Mouse (Mus musculus): Measurements from ENCODE around the gene Fam53a. TPM values are rescaled to one million over a fixed set of nuclear protein-coding genes. Genes with fewer than 3 reads are reported as not detected.
A peak's percentile ranks its signal among the peaks of the same experiment; 100 is the strongest.

The Fam53a gene
- polyA plus RNA-seq, 1 experiment from 2014 or later = 48.0 TPM

DNA sequence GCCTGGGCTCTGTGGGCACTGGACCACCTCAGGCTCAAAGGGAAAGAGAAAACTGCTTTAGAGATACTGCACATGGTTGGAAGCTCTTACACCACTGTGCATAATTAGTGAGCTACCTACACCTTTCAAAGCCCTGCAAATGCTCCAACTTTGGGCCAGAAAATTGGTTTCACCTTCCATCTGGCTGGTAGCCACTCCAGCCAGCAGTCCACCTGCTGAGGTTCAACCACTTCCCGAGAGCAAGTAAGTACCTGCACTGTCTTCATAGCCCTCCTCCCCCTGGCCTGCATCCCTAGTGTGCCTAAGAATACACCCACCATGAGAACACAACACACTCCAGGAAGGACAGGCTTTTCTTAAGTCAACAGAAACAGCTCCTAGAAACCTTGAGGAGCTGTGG is 17.6 kb downstream of the Fam53a start:
- DNase-seq (ENCODE audit: low read depth, low spot score) (no peak), ATAC-seq (no peak)
- TF ChIP-seq CTCF (IDR thresholded peaks at IDR 0.05) = no peak
- in situ Hi-C loops (cut with MboI; ENCODE audit: low pct_unique_long_range_greater_than_20kb) = no loop called here
- H3K27me3 ChIP-seq = no peaks in the 10 kb centered on the region
- POLR2A ChIA-PET = no interaction called here
- CTCF ChIA-PET = interaction anchor here (1.1 to 1.4 kb wide), 2 partner anchors 12 to 16 kb away, joined by 3 to 4 read pairs; no protein-coding TSS in a partner anchor

DNA sequence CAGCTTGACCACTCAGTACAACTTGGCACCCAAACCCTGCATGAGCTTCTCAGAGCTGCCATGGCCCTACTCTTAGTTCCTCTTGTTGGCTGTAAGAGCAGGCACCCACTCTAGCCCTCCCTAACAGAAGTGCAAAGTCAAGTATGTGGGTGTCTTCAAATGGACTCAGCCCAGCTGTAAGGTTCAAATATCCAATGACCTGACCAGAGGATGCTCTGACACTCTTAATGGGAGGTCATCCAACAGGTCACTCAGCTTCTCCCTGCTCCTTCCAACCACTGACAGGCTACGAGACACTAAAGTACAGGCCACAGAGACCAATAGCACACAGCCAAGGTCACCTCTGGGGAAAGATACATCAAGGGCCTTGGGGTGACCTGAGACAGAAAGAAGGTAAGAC is 20.2 kb downstream of the Fam53a start:
- CTCF ChIA-PET = no interaction called here
- no peak for ATAC-seq
- H3K27me3 ChIP-seq = no peaks in the 10 kb centered on the region
- no peak for DNase-seq (ENCODE audit: low read depth, low spot score)
- POLR2A ChIA-PET = no interaction called here
- no peak for TF ChIP-seq CTCF (IDR thresholded peaks at IDR 0.05)
- in situ Hi-C loops (cut with MboI; ENCODE audit: low pct_unique_long_range_greater_than_20kb) = no loop called here

DNA sequence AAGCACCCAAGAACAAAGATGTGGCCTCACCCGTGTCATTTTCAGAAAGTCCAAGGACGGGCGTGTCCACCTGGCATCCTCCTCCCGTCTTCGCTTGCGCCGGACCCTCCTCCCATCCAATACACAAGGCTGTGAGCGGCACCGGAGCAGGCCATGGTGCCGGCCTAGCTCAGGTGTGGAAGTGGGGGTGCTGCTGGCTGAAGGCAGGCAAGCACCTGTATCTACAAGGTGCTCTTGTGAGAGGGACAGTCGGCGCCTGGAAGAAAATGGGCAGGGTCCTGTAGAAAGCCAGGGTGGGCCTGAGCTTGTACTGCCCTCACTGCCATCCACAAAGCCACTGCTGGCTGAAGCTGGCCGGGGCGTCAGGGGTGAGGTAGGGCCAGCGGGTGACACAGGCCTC is 22.0 kb downstream of the Fam53a start:
- TF ChIP-seq CTCF (IDR thresholded peaks at IDR 0.05) = no peak
- CTCF ChIA-PET = interaction anchor here (1.0 to 1.4 kb wide), 2 partner anchors 14 to 18 kb away, joined by 3 to 4 read pairs; no protein-coding TSS in a partner anchor
- no peak for ATAC-seq
- no peaks in the 10 kb centered on the region for H3K27me3 ChIP-seq
- POLR2A ChIA-PET = interaction anchor here (1.2 kb wide), 1 partner anchor 47 kb away, joined by 5 read pairs; no protein-coding TSS in a partner anchor
- in situ Hi-C loops (cut with MboI; ENCODE audit: low pct_unique_long_range_greater_than_20kb) = no loop called here
- no peak for DNase-seq (ENCODE audit: low read depth, low spot score)

DNA sequence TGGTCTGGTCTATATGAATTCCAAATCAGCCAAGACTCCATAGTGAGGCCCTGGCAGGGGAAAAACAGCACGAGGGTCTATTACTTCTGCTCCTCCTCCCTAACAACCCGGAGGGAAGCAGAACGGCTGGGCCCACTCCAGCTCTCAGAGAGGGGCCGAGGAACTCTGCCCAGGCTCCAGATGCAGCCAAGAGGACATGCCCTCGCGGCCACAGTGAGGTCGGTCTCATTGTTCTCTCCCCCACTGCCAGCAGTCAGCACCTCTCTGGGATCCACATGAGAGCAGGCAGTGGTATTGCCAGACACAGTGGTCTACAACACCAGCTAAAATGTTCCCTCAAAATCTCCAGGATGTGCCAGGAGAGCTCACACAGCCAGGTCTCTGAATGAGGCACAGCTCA is 22.8 kb downstream of the Fam53a start:
- in situ Hi-C loops (cut with MboI; ENCODE audit: low pct_unique_long_range_greater_than_20kb) = no loop called here
- ChIA-PET CTCF (interaction anchor here (1.4 kb wide), 1 partner anchor 17 kb away, joined by 4 read pairs; no protein-coding TSS in a partner anchor), POLR2A (interaction anchor here (1.2 kb wide), 1 partner anchor 48 kb away, joined by 5 read pairs; no protein-coding TSS in a partner anchor)
- H3K27me3 ChIP-seq = no peaks in the 10 kb centered on the region
- TF ChIP-seq CTCF (IDR thresholded peaks at IDR 0.05) = no peak
- DNase-seq (ENCODE audit: low read depth, low spot score) (no peak), ATAC-seq (no peak)

DNA sequence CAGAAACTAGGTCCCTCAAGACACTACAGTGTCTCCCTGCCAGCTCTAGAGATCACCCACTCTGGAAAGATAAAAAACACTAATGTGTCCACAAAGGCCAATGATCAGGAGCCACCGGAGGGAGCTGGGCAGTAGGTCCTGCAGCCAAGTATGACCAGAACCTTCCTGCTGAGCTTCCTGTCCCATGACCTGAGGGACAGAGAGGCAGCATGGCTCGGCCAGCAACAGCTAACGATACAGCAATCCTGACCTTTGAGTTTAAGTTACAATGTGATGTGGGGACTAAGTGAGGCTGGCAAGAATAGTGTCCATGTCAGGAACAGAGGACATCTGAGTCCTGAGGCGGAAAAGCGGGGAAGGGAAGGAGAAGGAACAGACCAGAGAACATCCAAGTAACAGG is 24.1 kb downstream of the Fam53a start:
- ATAC-seq (no peak), DNase-seq (ENCODE audit: low read depth, low spot score) (no peak)
- in situ Hi-C loops (cut with MboI; ENCODE audit: low pct_unique_long_range_greater_than_20kb) = no loop called here
- ChIA-PET CTCF (no interaction called here), POLR2A (no interaction called here)
- no peak for TF ChIP-seq CTCF (IDR thresholded peaks at IDR 0.05)
- H3K27me3 ChIP-seq = no peaks in the 10 kb centered on the region

DNA sequence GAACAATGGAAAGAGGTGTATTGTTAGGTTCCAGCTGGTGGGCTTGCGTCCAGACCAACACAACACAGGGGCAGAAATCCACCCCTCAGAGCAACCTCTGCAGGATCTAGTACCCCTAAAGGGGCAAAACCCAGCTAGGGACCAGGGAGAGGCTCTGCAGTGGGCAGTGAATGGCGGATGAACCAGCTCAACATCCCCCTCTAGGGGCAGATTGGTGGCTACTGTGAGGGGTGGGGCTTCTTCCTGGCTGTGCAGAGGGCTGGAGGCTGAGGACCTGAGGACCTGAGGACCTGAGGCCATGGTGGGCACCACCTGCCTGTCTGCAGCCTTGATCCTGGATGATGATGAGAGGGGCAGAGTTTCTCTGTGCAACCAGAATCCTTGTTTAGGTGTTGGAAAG is 35.8 kb downstream of the Fam53a start:
- in situ Hi-C loops (cut with MboI; ENCODE audit: low pct_unique_long_range_greater_than_20kb) = no loop called here
- ChIA-PET POLR2A (no interaction called here), CTCF (interaction anchor here (1.0 to 1.5 kb wide), 6 partner anchors 14 to 200 kb away, joined by 3 to 4 read pairs (median 3); no protein-coding TSS in a partner anchor)
- no peak for ATAC-seq
- H3K27me3 ChIP-seq = no peaks in the 10 kb centered on the region
- TF ChIP-seq CTCF (IDR thresholded peaks at IDR 0.05) = no peak
- DNase-seq (ENCODE audit: low read depth, low spot score) = no peak

DNA sequence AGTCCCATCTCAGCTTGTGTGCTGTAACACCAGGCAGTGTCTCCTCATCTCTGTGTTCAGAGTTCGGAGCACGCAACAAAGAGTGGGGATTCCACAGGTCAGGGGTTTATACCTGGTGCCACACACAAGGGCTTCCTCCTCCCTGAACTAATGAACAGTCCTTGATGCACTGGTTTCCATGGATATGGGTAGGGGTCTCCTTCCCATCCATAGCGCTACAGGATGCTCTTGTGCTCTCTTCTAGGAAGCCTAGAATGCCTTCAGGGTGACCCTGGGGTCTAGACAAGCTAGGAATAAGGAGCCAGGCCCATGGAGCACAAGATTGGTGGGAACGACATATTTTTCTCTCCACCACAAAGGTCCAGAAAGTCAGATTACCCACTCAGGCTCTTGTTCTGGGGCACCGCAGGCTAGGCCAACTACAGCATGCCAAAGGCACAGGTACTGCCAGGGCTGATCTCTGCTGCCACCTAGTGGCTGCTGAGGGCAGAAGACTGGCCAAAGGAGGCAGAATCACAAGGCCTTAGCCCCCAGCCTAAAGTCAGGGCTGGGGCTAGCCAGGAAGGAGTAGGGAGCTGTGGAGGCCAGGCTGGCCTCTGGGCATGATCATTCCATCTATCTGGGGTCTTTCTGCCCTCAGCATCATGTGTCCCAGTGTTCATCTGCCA is 40.1 kb downstream of the Fam53a start:
- CTCF ChIA-PET = interaction anchor here (0.8 to 1.7 kb wide), 4 partner anchors 16 to 195 kb away, joined by 3 to 4 read pairs (median 4); no protein-coding TSS in a partner anchor
- in situ Hi-C loops (cut with MboI; ENCODE audit: low pct_unique_long_range_greater_than_20kb) = no loop called here

DNA sequence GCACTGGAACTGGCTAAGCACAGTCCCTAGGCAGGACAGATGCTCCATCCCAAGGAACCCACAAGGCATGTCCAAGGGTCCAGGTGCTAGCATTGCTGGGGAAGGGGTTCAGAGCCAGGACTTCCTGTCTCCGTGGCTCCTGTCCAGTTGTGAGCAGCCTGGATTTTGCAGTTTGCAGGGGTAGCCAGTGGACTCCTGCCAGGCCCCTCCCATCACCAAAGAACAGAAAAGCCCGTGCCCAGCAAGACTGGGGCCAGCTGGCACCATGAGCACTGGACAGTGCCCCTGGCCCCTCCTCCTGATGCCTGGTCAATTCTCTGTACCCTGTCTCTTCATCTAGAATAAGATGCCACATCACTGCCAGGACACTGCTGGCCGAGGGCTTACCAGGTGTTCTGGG is 41.4 kb downstream of the Fam53a start:
- ATAC-seq = no peak
- ChIA-PET POLR2A (no interaction called here), CTCF (no interaction called here)

More for the DNA sequence above, 40.1 kb downstream of the Fam53a start:
- DNase-seq (ENCODE audit: low read depth, low spot score) (no peak), ATAC-seq (peak; percentile 69)
- TF ChIP-seq CTCF (IDR thresholded peaks at IDR 0.05) = peak; percentile 97
- POLR2A ChIA-PET = no interaction called here
- no peaks in the 10 kb centered on the region for H3K27me3 ChIP-seq

DNA sequence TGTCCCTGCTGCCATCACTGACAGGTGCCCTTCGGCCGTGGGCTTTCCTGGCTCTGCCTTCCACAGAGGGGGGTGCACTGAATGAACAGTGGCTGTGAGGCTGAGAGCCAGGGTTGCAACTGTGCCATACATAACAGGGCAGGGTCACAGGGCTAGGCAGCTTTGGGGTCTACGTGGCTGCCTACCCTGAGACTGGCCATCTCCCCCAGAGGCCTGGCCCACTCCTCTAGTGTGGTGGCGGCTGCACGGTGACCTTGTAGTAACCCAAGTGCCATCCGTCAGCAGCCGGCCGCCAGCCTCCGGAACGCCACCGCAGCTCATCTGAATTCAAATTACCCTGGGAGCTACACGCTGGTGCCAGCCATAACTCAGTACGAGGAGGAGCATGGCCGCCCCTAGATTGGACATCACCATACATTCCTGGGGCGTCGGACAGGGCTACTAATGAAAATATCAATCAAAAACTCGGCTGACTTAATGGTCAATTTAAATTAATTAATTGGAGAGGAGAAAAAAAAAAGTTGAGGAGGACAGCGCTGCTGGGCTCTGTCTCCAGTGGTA is 41.9 kb downstream of the Fam53a start:
- POLR2A ChIA-PET = interaction anchor here (0.6 kb wide), 1 partner anchor 351 kb away, joined by 3 read pairs; no protein-coding TSS in a partner anchor
- H3K27me3 ChIP-seq = no peaks in the 10 kb centered on the region
- TF ChIP-seq CTCF (IDR thresholded peaks at IDR 0.05) = no peak
- CTCF ChIA-PET = no interaction called here
- DNase-seq (ENCODE audit: low read depth, low spot score) = no peak
- in situ Hi-C loops (cut with MboI; ENCODE audit: low pct_unique_long_range_greater_than_20kb) = no loop called here
- ATAC-seq = no peak

More for the DNA sequence above, 41.4 kb downstream of the Fam53a start:
- TF ChIP-seq CTCF (IDR thresholded peaks at IDR 0.05) = no peak
- H3K27me3 ChIP-seq = no peaks in the 10 kb centered on the region
- DNase-seq (ENCODE audit: low read depth, low spot score) = no peak
- in situ Hi-C loops (cut with MboI; ENCODE audit: low pct_unique_long_range_greater_than_20kb) = no loop called here

DNA sequence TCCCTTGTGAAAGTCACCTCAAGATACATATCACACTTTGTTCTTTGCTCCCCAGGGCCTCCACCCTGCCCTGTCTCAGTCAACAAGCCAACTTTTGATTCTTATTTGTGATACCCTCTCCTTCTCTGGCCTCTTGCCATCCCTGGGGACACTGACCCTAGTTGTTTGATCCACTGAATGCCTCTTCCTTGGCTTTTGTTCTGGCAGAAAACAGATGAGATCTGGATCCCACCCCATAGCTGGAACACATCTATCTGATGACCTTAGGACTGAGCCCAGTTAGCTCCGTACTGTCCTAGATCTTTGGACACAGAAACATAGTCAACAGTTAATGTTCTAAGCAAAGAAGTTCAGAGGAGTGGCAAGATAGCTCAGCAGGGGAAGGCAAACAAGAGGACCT is 49.1 kb downstream of the Fam53a start:
- ATAC-seq (no peak), DNase-seq (ENCODE audit: low read depth, low spot score) (no peak)
- H3K27me3 ChIP-seq = no peaks in the 10 kb centered on the region
- TF ChIP-seq CTCF (IDR thresholded peaks at IDR 0.05) = no peak
- in situ Hi-C loops (cut with MboI; ENCODE audit: low pct_unique_long_range_greater_than_20kb) = loop anchor here (5.0 kb wide), 1 partner anchor 183 kb away; no protein-coding TSS in a partner anchor
- POLR2A ChIA-PET = no interaction called here
- CTCF ChIA-PET = no interaction called here

DNA sequence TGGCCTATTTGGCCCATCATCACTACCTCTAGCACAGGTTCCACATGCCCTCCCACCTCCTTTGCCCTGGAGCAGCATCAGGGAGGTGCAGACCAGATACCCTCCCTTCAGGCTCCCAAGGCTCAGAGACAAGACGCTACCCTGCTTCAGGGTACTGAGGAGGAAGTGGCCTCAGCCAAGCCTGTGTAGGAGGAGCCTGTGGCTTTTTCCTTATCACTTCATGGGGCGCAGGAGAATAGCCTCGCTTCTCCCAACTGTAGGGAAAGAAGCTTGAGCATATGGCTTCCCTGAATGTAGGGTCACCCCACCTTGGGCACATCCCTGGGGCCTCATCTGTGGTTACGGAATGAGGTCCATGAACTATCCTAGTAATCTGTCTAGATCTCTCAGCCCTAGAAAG is 55.2 kb downstream of the Fam53a start:
- in situ Hi-C loops (cut with MboI; ENCODE audit: low pct_unique_long_range_greater_than_20kb) = no loop called here
- DNase-seq (ENCODE audit: low read depth, low spot score) (no peak), ATAC-seq (no peak)
- ChIA-PET POLR2A (no interaction called here), CTCF (no interaction called here)
- no peaks in the 10 kb centered on the region for H3K27me3 ChIP-seq
- TF ChIP-seq CTCF (IDR thresholded peaks at IDR 0.05) = no peak

All from Patski (cell line).